Mouse (Mus musculus) neutrophil, adult 5-6 weeks (primary cell): ENCODE measurements around the gene Dpep1. TPM values are rescaled to one million over a fixed set of nuclear protein-coding genes. Genes with fewer than 3 reads are reported as not detected.
A peak's percentile ranks its signal among the peaks of the same experiment; 100 is the strongest.

Experiments used
- ATAC-seq: fragments of 151-379, 151-347 bp; 2 replicates; pipeline ENCODE4 v1.8.0; 2017; ENCODE audit warnings: mild to moderate bottlenecking, moderate TSS enrichment; ENCODE audit not compliant: insufficient number of reproducible peaks, poor library complexity, low FRiP score, severe bottlenecking; ENCODE audit errors: extremely low read depth
- total RNA-seq: library from RNA; stranded (forward); fragments of 200-1000 nt; gene quantifications from 2 replicates; pipeline ENCODE4 v1.2.3, GENCODE M21; 2017

Gene Dpep1
- total RNA-seq, 1 experiment from 2014 or later = not detected

GRCm38 (mm10) chr8:123242107-123242923, 56.3 kb downstream of the Dpep1 start:
- no peak for ATAC-seq

- ATAC-seq = no peak
These were observed 57.0 kb downstream of the Dpep1 start for GRCm38 (mm10) chr8:123243053-123243452.

- ATAC-seq = no peak
These were observed 58.3 kb downstream of the Dpep1 start for GRCm38 (mm10) chr8:123244382-123244781.

GRCm38 (mm10) chr8:123245543-123245942, 59.5 kb downstream of the Dpep1 start:
- no peak for ATAC-seq

- ATAC-seq = no peak
These were observed 61.7 kb downstream of the Dpep1 start for GRCm38 (mm10) chr8:123247748-123248147.

GRCm38 (mm10) chr8:123248596-123248995, 62.6 kb downstream of the Dpep1 start:
- ATAC-seq = 0 out of 2 replicates have a peak, but pooled peaks have one; percentile 30

- ATAC-seq = no peak
These were observed 64.9 kb downstream of the Dpep1 start for GRCm38 (mm10) chr8:123250940-123251339.

Other genes starting within 250 kb of the Dpep1 start
- gene Ankrd11, start 144.0 kb upstream of the Dpep1 start, total RNA-seq = 284 and 304 TPM in 2 replicates
- 47.3 and 65.8 TPM in 2 replicates for gene Spg7, start 123.3 kb upstream of the Dpep1 start, total RNA-seq
- gene Rpl13, start 83.9 kb upstream of the Dpep1 start, total RNA-seq = 1,023 and 1,109 TPM in 2 replicates
- gene Cpne7, start 68.9 kb upstream of the Dpep1 start, total RNA-seq = 0.35 TPM in 1 of 2 replicates, not detected in the other
- gene Sult5a1, start 27.9 kb upstream of the Dpep1 start, total RNA-seq = not detected in 2 replicates
- 60.9 and 64.8 TPM in 2 replicates for gene Chmp1a, start 26.5 kb downstream of the Dpep1 start, total RNA-seq
- gene Spata33, start 26.6 kb downstream of the Dpep1 start, total RNA-seq = 0.12 TPM in 2 replicates
- 48.5 and 58.4 TPM in 2 replicates for gene Cdk10, start 38.6 kb downstream of the Dpep1 start, total RNA-seq
- gene Spata2l, start 50.0 kb downstream of the Dpep1 start, total RNA-seq = 3.5 and 6.8 TPM in 2 replicates
- 55.0 and 57.4 TPM in 2 replicates for gene Zfp276, start 68.0 kb downstream of the Dpep1 start, total RNA-seq
- 43.6 and 53.3 TPM in 2 replicates for gene Vps9d1, start 68.1 kb downstream of the Dpep1 start, total RNA-seq
- gene Fanca, start 132.3 kb downstream of the Dpep1 start, total RNA-seq = 26.8 and 30.6 TPM in 2 replicates
- gene Spire2, start 146.5 kb downstream of the Dpep1 start, total RNA-seq = 0.23 and 0.37 TPM in 2 replicates
- gene Tcf25, start 187.5 kb downstream of the Dpep1 start, total RNA-seq = 275 and 330 TPM in 2 replicates
- gene Mc1r, start 220.9 kb downstream of the Dpep1 start, total RNA-seq = 0.61 TPM in 1 of 2 replicates, not detected in the other
- 1.2 TPM in 1 of 2 replicates, not detected in the other for gene Tubb3, start 225.2 kb downstream of the Dpep1 start, total RNA-seq
- 5.0 and 6.2 TPM in 2 replicates for gene Def8, start 237.3 kb downstream of the Dpep1 start, total RNA-seq